Mouse (Mus musculus) limb, embryonic 15.5 days (tissue): ENCODE measurements around the gene Bahcc1. TPM values are rescaled to one million over a fixed set of nuclear protein-coding genes. Genes with fewer than 3 reads are reported as not detected.
A peak's percentile ranks its signal among the peaks of the same experiment; 100 is the strongest.

Experiments
- ATAC-seq: fragments of 200-750 bp; cut with Nextera tagmentation; 2 replicates; pipeline ENCODE4 v1.8.0; 2017; ENCODE audit warnings: low read depth, moderate TSS enrichment; ENCODE audit not compliant: insufficient number of reproducible peaks, low FRiP score, low TSS enrichment
- H3K27ac ChIP-seq: fragments of 300-500 bp; sonication (generic); 2 replicates; pipeline ENCODE4 v1.5.1; 2015; ENCODE audit warnings: moderate library complexity, mild to moderate bottlenecking, inconsistent platforms
- H3K27me3 ChIP-seq: fragments of 300-500 bp; sonication (generic); 2 replicates; pipeline ENCODE4 v1.6.1; 2015; ENCODE audit warnings: inconsistent platforms
- H3K36me3 ChIP-seq: fragments of 300-500 bp; sonication (generic); 2 replicates; pipeline ENCODE4 v1.6.1; 2015; ENCODE audit warnings: inconsistent platforms
- H3K4me1 ChIP-seq: fragments of 300-500 bp; sonication (generic); 2 replicates; pipeline ENCODE4 v1.6.1; 2015; ENCODE audit warnings: inconsistent platforms
- H3K4me2 ChIP-seq: fragments of 300-500 bp; sonication (generic); 2 replicates; pipeline ENCODE4 v1.6.1; 2015; ENCODE audit warnings: mild to moderate bottlenecking, inconsistent platforms
- H3K4me3 ChIP-seq: fragments of 300-500 bp; sonication (generic); 2 replicates; pipeline ENCODE4 v1.5.1; 2015; ENCODE audit warnings: mild to moderate bottlenecking, inconsistent platforms
- H3K9ac ChIP-seq: fragments of 300-500 bp; sonication (generic); 2 replicates; pipeline ENCODE4 v1.6.1; 2015; ENCODE audit warnings: inconsistent platforms
- H3K9me3 ChIP-seq: fragments of 300-500 bp; sonication (generic); 2 replicates; pipeline ENCODE4 v1.6.1; 2016; ENCODE audit warnings: inconsistent platforms
- WGBS: fragments of 180-500 bp; shearing (Covaris S2); methylation state at CpG from one replicate; pipeline ENCODE4 v1.1.7; 2015; 5-methylcytosine and 5-hydroxymethylcytosine counted together
- polyA plus RNA-seq: library from polyadenylated mRNA; unstranded; fragments of >200 nt; fragmentation: Nextera tagmentation; extraction: Ambion mirVana; gene quantifications from 2 replicates; pipeline ENCODE4 v1.2.1, GENCODE M21; 2015

Bahcc1 gene
- polyA plus RNA-seq, 1 experiment from 2014 or later = 6.7 TPM

- no peak for ATAC-seq
- 10% methylated on average over 29 of the region's 29 CpGs for WGBS
These were observed 8.5 kb downstream of the Bahcc1 start for GRCm38 (mm10) chr11:120240941-120241890.

GRCm38 (mm10) chr11:120241981-120242725 lies 9.4 kb downstream of the Bahcc1 start:
- Histone ChIP-seq H3K4me3 (no peak overlapping the region), H3K4me1 (peaks cover 87% of the 10 kb centered on the region), H3K27ac (peak overlapping the region; percentile 87), H3K9me3 (no peaks in the 10 kb centered on the region), H3K4me2 (0 out of 2 replicates have a peak overlapping the region, but pooled peaks have one; percentile 40), H3K36me3 (no peaks in the 10 kb centered on the region), H3K9ac (no peak overlapping the region), H3K27me3 (no peaks in the 10 kb centered on the region)
- WGBS = 52% methylated on average over 6 of the region's 6 CpGs
- ATAC-seq = no peak

More at GRCm38 (mm10) chr11:120240941-120241890, 8.5 kb downstream of the Bahcc1 start:
- H3K27ac ChIP-seq = peak overlapping the region; percentile 87
- peak overlapping the region; percentile 11; the same call in 1 of the 2 replicates for H3K4me3 ChIP-seq
- H3K9me3 ChIP-seq = no peaks in the 10 kb centered on the region
- no peak overlapping the region for H3K9ac ChIP-seq
- H3K27me3 ChIP-seq = no peaks in the 10 kb centered on the region
- H3K4me2 ChIP-seq = peak overlapping the region; percentile 40
- peaks cover 80% of the 10 kb centered on the region for H3K4me1 ChIP-seq
- H3K36me3 ChIP-seq = no peaks in the 10 kb centered on the region

GRCm38 (mm10) chr11:120242726-120243530 lies 10.2 kb downstream of the Bahcc1 start:
- Histone ChIP-seq H3K27ac (peak overlapping the region; percentile 87), H3K27me3 (no peaks in the 10 kb centered on the region), H3K4me1 (peaks cover 87% of the 10 kb centered on the region), H3K36me3 (no peaks in the 10 kb centered on the region), H3K4me3 (no peak overlapping the region), H3K9ac (no peak overlapping the region), H3K9me3 (no peaks in the 10 kb centered on the region), H3K4me2 (0 out of 2 replicates have a peak overlapping the region, but pooled peaks have one; percentile 12)
- WGBS = 19% methylated on average over 22 of the region's 22 CpGs
- no peak for ATAC-seq

- Histone ChIP-seq H3K4me3 (no peak overlapping the region), H3K4me1 (peaks cover 89% of the 10 kb centered on the region), H3K9me3 (no peaks in the 10 kb centered on the region), H3K9ac (no peak overlapping the region), H3K27ac (peak overlapping the region; percentile 87), H3K36me3 (no peaks in the 10 kb centered on the region), H3K4me2 (0 out of 2 replicates have a peak overlapping the region, but pooled peaks have one; percentile 10), H3K27me3 (no peaks in the 10 kb centered on the region)
- 32% methylated on average over 6 of the region's 6 CpGs for WGBS
- ATAC-seq = no peak
These were observed 10.7 kb downstream of the Bahcc1 start for GRCm38 (mm10) chr11:120243531-120243820.

- Histone ChIP-seq H3K4me1 (peaks cover 86% of the 10 kb centered on the region), H3K9me3 (no peaks in the 10 kb centered on the region), H3K36me3 (no peaks in the 10 kb centered on the region), H3K27ac (no peak overlapping the region), H3K9ac (no peak overlapping the region), H3K27me3 (no peaks in the 10 kb centered on the region), H3K4me3 (no peak overlapping the region), H3K4me2 (no peak overlapping the region)
- ATAC-seq = no peak
- 78% methylated on average over 10 of the region's 10 CpGs for WGBS
These were observed 15.5 kb downstream of the Bahcc1 start for GRCm38 (mm10) chr11:120248160-120248793.

- H3K27me3 ChIP-seq = no peaks in the 10 kb centered on the region
These were observed 16.2 kb downstream of the Bahcc1 start for GRCm38 (mm10) chr11:120248899-120249298.

GRCm38 (mm10) chr11:120250991-120251949 lies 18.5 kb downstream of the Bahcc1 start:
- H3K4me2 ChIP-seq = no peak overlapping the region; the same call in 1 of the 2 replicates
- H3K4me3 ChIP-seq = no peak overlapping the region
- ATAC-seq = no peak
- H3K9me3 ChIP-seq = no peaks in the 10 kb centered on the region
- H3K36me3 ChIP-seq = no peaks in the 10 kb centered on the region
- H3K27me3 ChIP-seq = no peaks in the 10 kb centered on the region
- H3K27ac ChIP-seq = peak overlapping the region; percentile 67
- no peak overlapping the region for H3K9ac ChIP-seq
- H3K4me1 ChIP-seq = peaks cover 90% of the 10 kb centered on the region
- WGBS = 44% methylated on average over 18 of the region's 18 CpGs

More at GRCm38 (mm10) chr11:120248899-120249298, 16.2 kb downstream of the Bahcc1 start:
- no peak overlapping the region for H3K4me3 ChIP-seq
- no peak for ATAC-seq
- no peak overlapping the region for H3K9ac ChIP-seq
- no peak overlapping the region for H3K27ac ChIP-seq
- no peaks in the 10 kb centered on the region for H3K9me3 ChIP-seq
- no peak overlapping the region for H3K4me2 ChIP-seq
- H3K4me1 ChIP-seq = peaks cover 86% of the 10 kb centered on the region
- WGBS = 83% methylated on average over 6 of the region's 6 CpGs
- no peaks in the 10 kb centered on the region for H3K36me3 ChIP-seq

GRCm38 (mm10) chr11:120251950-120252308 lies 19.2 kb downstream of the Bahcc1 start:
- WGBS = 45% methylated on average over 6 of the region's 6 CpGs
- Histone ChIP-seq H3K9ac (no peak overlapping the region), H3K4me2 (no peak overlapping the region)

GRCm38 (mm10) chr11:120252398-120252797 lies 19.7 kb downstream of the Bahcc1 start:
- WGBS = 30% methylated on average over 5 of the region's 5 CpGs
- Histone ChIP-seq H3K27me3 (no peaks in the 10 kb centered on the region), H3K4me1 (peaks cover 93% of the 10 kb centered on the region), H3K9ac (no peak overlapping the region), H3K36me3 (no peaks in the 10 kb centered on the region), H3K4me3 (no peak overlapping the region; the same call in 1 of the 2 replicates), H3K4me2 (peak overlapping the region; percentile 27), H3K27ac (peak overlapping the region; percentile 67), H3K9me3 (no peaks in the 10 kb centered on the region)
- 0 out of 2 replicates have a peak, but pooled peaks have one; percentile 3 for ATAC-seq

More at GRCm38 (mm10) chr11:120251950-120252308, 19.2 kb downstream of the Bahcc1 start:
- peaks cover 90% of the 10 kb centered on the region for H3K4me1 ChIP-seq
- H3K9me3 ChIP-seq = no peaks in the 10 kb centered on the region
- H3K4me3 ChIP-seq = no peak overlapping the region
- H3K27ac ChIP-seq = peak overlapping the region; percentile 67
- H3K36me3 ChIP-seq = no peaks in the 10 kb centered on the region
- no peak for ATAC-seq
- H3K27me3 ChIP-seq = no peaks in the 10 kb centered on the region
